Comparison of ENCODE assay signal across 25 mouse cellular contexts in the genomic region with DNA sequence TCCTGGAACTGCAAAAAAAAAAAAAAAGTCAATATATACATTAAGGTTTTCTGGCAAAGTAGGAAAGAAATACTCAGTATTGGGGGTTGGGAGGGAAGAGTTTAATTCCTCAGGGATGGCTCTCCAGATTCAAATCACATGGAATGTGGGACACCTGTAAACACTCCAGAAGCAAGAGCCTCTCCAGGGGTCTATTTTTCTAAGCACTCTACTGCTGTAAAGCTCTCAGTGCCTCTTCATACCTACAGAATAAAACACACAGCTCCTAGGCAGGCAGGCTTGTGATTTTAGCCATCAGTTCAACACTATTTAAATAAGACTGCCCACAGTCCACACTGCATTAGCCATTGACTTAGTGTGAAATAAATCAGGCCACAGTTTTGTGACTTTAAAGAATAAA. TPM values are rescaled to one million over a fixed set of nuclear protein-coding genes. Genes with fewer than 3 reads are reported as not detected.
DNase-seq lines count a peak whose midpoint lies in the region; ATAC-seq lines count a peak whose summit lies in the region.
"Had no signal": no experiment of that assay in that cellular context is flagged by ENCODE, and none has a peak within 500 bp of the region (broad histone marks: within the 10 kb centered on the region; RNA-seq: fewer than 3 reads in every experiment).

No protein-coding gene starts in this region.

- ATAC-seq in heart, embryonic 16.5 days (replicated peaks; ENCODE audit: extremely low read depth, insufficient read depth, low FRiP score): no peak
- ATAC-seq in lung, embryonic 15.5 days (ENCODE audit: borderline replicate concordance, extremely low read depth, low FRiP score, low TSS enrichment): peak; percentile 65; the same call in 1 of the 2 replicates
- ATAC-seq in forebrain, embryonic 15.5 days (replicated peaks): no peak
- ATAC-seq: forebrain, embryonic 13.5 days; hindbrain, embryonic 16.5 days; intestine, embryonic 15.5 days; Patski had no signal

- peaks cover 56% of the 10 kb centered on the region for H3K4me1 ChIP-seq in heart, embryonic 10.5 days
- peaks cover 39% of the 10 kb centered on the region for H3K4me1 ChIP-seq in heart, embryonic 16.5 days (ENCODE audit: control insufficient read depth, insufficient read depth, low read length)
- H3K4me1 ChIP-seq in lung, embryonic 15.5 days: peaks cover 15% of the 10 kb centered on the region
- peaks cover 9% of the 10 kb centered on the region for H3K4me1 ChIP-seq in forebrain, embryonic 15.5 days
- H3K4me1 ChIP-seq: intestine, embryonic 15.5 days had no signal

- peak overlapping the region; percentile 71 for H3K27ac ChIP-seq in heart, embryonic 10.5 days
- H3K27ac ChIP-seq in heart, embryonic 16.5 days (ENCODE audit: low read length): peak overlapping the region; percentile 61; the same call in 1 of the 2 replicates
- H3K27ac ChIP-seq in lung, embryonic 15.5 days: peak overlapping the region; percentile 81
- no peak overlapping the region for H3K27ac ChIP-seq in forebrain, embryonic 15.5 days (replicated peaks)
- H3K27ac ChIP-seq: forebrain, embryonic 13.5 days; intestine, embryonic 15.5 days; liver, embryonic 14.5 days had no signal

- H3K4me3 ChIP-seq in heart, embryonic 10.5 days: no peak overlapping the region
- H3K4me3 ChIP-seq in heart, embryonic 16.5 days (ENCODE audit: low read length): no peak overlapping the region
- no peak overlapping the region for H3K4me3 ChIP-seq in lung, embryonic 15.5 days
- no peak overlapping the region for H3K4me3 ChIP-seq in forebrain, embryonic 15.5 days
- H3K4me3 ChIP-seq: forebrain, embryonic 13.5 days; intestine, embryonic 15.5 days had no signal

- H3K9ac ChIP-seq in heart, embryonic 16.5 days (ENCODE audit: low read length): no peak overlapping the region
- H3K9ac ChIP-seq in lung, embryonic 15.5 days: no peak overlapping the region
- H3K9ac ChIP-seq in forebrain, embryonic 15.5 days (replicated peaks): no peak overlapping the region
- H3K9ac ChIP-seq: forebrain, embryonic 13.5 days; intestine, embryonic 15.5 days; liver, embryonic 14.5 days had no signal

- DNase-seq in heart, embryonic 10.5 days (ENCODE audit: low spot score): no peak
- DNase-seq in heart, postnatal 4 days: no peak
- DNase-seq in heart, postnatal 25 days (ENCODE audit: low spot score): no peak
- no peak for DNase-seq in lung, postnatal 14 days
- peak; percentile 29 for DNase-seq in lung, postnatal 25 days (ENCODE audit: low spot score)
- DNase-seq: adrenal gland, postnatal 10 days; cerebellum, adult 11 months; cerebellum, adult 9-10 months; cerebellum, postnatal 36 days; gastrocnemius, postnatal 14 days; kidney, adult 9 months; kidney, postnatal 14 days; liver; midbrain, embryonic 14.5 days; retina, postnatal 1 day; right cerebral cortex, postnatal 14 days had no signal

- no peaks in the 10 kb centered on the region for H3K27me3 ChIP-seq in heart, embryonic 10.5 days (ENCODE audit: insufficient read depth, poor library complexity, severe bottlenecking)
- no peaks in the 10 kb centered on the region for H3K27me3 ChIP-seq in heart, embryonic 16.5 days (ENCODE audit: control insufficient read depth, insufficient read depth, low read length)
- no peaks in the 10 kb centered on the region for H3K27me3 ChIP-seq in lung, embryonic 15.5 days
- no peaks in the 10 kb centered on the region for H3K27me3 ChIP-seq in forebrain, embryonic 15.5 days
- H3K27me3 ChIP-seq: forebrain, embryonic 13.5 days; intestine, embryonic 15.5 days had no signal

- H3K9me3 ChIP-seq in heart, embryonic 10.5 days: no peaks in the 10 kb centered on the region
- no peaks in the 10 kb centered on the region; the same call in 1 of the 2 replicates for H3K9me3 ChIP-seq in heart, embryonic 16.5 days (replicated peaks; ENCODE audit: control insufficient read depth, low read length)
- 0 out of 2 replicates have a peak, but pooled peaks cover 4% of the 10 kb centered on the region for H3K9me3 ChIP-seq in lung, embryonic 15.5 days
- no peaks in the 10 kb centered on the region for H3K9me3 ChIP-seq in forebrain, embryonic 15.5 days
- H3K9me3 ChIP-seq: forebrain, embryonic 13.5 days; intestine, embryonic 15.5 days had no signal

- no peak overlapping the region for H3K4me2 ChIP-seq in heart, embryonic 16.5 days (ENCODE audit: low read depth, low read length)
- no peak overlapping the region for H3K4me2 ChIP-seq in lung, embryonic 15.5 days
- H3K4me2 ChIP-seq in forebrain, embryonic 15.5 days (replicated peaks): no peak overlapping the region
- H3K4me2 ChIP-seq: forebrain, embryonic 13.5 days; intestine, embryonic 15.5 days had no signal

- intact Hi-C loops in heart, postnatal 25 days (cut with DNase I): no loop called here

- peaks cover 21% of the 10 kb centered on the region for H3K36me3 ChIP-seq in heart, embryonic 10.5 days
- H3K36me3 ChIP-seq in heart, embryonic 16.5 days (ENCODE audit: control insufficient read depth, insufficient read depth): 0 out of 2 replicates have a peak, but pooled peaks cover 2% of the 10 kb centered on the region
- H3K36me3 ChIP-seq in lung, embryonic 15.5 days: no peaks in the 10 kb centered on the region
- H3K36me3 ChIP-seq in forebrain, embryonic 15.5 days: no peaks in the 10 kb centered on the region
- H3K36me3 ChIP-seq: intestine, embryonic 15.5 days had no signal

RNA-seq across cellular contexts. Expression of a gene that starts 53.8 kb away (rescaled TPM):
- polyA plus RNA-seq in heart, embryonic 10.5 days (2016; fragmentation: Nextera tagmentation; extraction: Ambion mirVana): 101 and 126 TPM in 2 replicates
- total RNA-seq in heart, postnatal 4 days (2021): 10 to 100 TPM; 17.6 to 21.9 TPM
- polyA plus RNA-seq in heart, embryonic 16.5 days (2015; fragmentation: Nextera tagmentation; extraction: Ambion mirVana): 38.9 and 44.8 TPM in 2 replicates
- total RNA-seq in heart, postnatal 25 days (2021): 1 to 10 TPM; 3.8 to 6.1 TPM
- 12.3 and 13.3 TPM in 2 replicates for polyA plus RNA-seq in lung, embryonic 15.5 days (2015; fragmentation: Nextera tagmentation; extraction: Ambion mirVana)
- 72.3 and 78.0 TPM in 2 replicates for polyA plus RNA-seq in forebrain, embryonic 15.5 days (2015; fragmentation: Nextera tagmentation; extraction: Ambion mirVana)
- total RNA-seq: MEL had no signal
- polyA plus RNA-seq: Patski had no signal
